Mouse (Mus musculus) embryo, embryonic 11 days (tissue): ENCODE results near the gene Ralgds.
"Not testable (repeated sequence)": the region's sequence is repeated elsewhere in the genome, so short reads cannot be mapped to it uniquely, and the experiment has no call there.

Experiments used
- DNase-seq: peaks from one replicate; pipeline ENCODE4 v3.0.0-alpha.2; 2015

Ralgds gene

GRCm38 (mm10) chr2:28512798-28513401 is at the start of gene Ralgds:
Gene Ralgds (plus strand): TSS chr2:28513125.
- DNase-seq: peak; percentile 86

- DNase-seq: peak; percentile 63
Observed at GRCm38 (mm10) chr2:28463919-28464318, 49.0 kb upstream of the Ralgds start.

GRCm38 (mm10) chr2:28464919-28465318 is 48.0 kb upstream of the Ralgds start:
- DNase-seq: no peak

GRCm38 (mm10) chr2:28465836-28466518 is 46.9 kb upstream of the Ralgds start, which contains the start of gene 1700007K13Rik:
Gene 1700007K13Rik (minus strand): TSS chr2:28466332.
- peak; percentile 86 for DNase-seq

GRCm38 (mm10) chr2:28467860-28468485 is 45.0 kb upstream of the Ralgds start, which contains the start of gene Mrps2:
Gene Mrps2 (plus strand): TSS chr2:28468066.
- DNase-seq: peak; percentile 92

- DNase-seq: no peak
Observed at GRCm38 (mm10) chr2:28468486-28469225, 44.3 kb upstream of the Ralgds start.

- DNase-seq: no peak
Observed at GRCm38 (mm10) chr2:28469461-28469860, 43.5 kb upstream of the Ralgds start.

- no peak for DNase-seq
Observed at GRCm38 (mm10) chr2:28470591-28470990, 42.3 kb upstream of the Ralgds start.

- DNase-seq: not testable (repeated sequence)
Observed at GRCm38 (mm10) chr2:28472011-28472410, 40.9 kb upstream of the Ralgds start.

- not testable (repeated sequence) for DNase-seq
Observed at GRCm38 (mm10) chr2:28477993-28478392, 34.9 kb upstream of the Ralgds start.

- no peak for DNase-seq
Observed at GRCm38 (mm10) chr2:28479208-28480204, 33.4 kb upstream of the Ralgds start.

GRCm38 (mm10) chr2:28483861-28484260 is 29.1 kb upstream of the Ralgds start:
- DNase-seq: no peak

- DNase-seq: no peak
Observed at GRCm38 (mm10) chr2:28494521-28494920, 18.4 kb upstream of the Ralgds start.

GRCm38 (mm10) chr2:28495207-28495756 is 17.6 kb upstream of the Ralgds start:
- no peak for DNase-seq

- no peak for DNase-seq
Observed at GRCm38 (mm10) chr2:28495801-28496595, 16.9 kb upstream of the Ralgds start.

GRCm38 (mm10) chr2:28496671-28497070 is 16.3 kb upstream of the Ralgds start, which contains the start of gene Gbgt1:
Gene Gbgt1 (plus strand): TSS chr2:28496891.
- DNase-seq: no peak

GRCm38 (mm10) chr2:28497561-28497960 is 15.4 kb upstream of the Ralgds start:
- DNase-seq: no peak

GRCm38 (mm10) chr2:28498431-28498830 is 14.5 kb upstream of the Ralgds start:
- DNase-seq: no peak

- DNase-seq: no peak
Observed at GRCm38 (mm10) chr2:28502987-28503386, 9.9 kb upstream of the Ralgds start.

- DNase-seq: no peak
Observed at GRCm38 (mm10) chr2:28504676-28505075, 8.2 kb upstream of the Ralgds start.

- no peak for DNase-seq
Observed at GRCm38 (mm10) chr2:28505795-28506194, 7.1 kb upstream of the Ralgds start, which contains the start of gene Gm10134. Gene Gm10134 (plus strand): TSS chr2:28506095.
